Mouse (Mus musculus): ENCODE results near the gene Ccdc159.
A peak's percentile ranks its signal among the peaks of the same experiment; 100 is the strongest.

Ccdc159 gene

GRCm38 (mm10) chr9:21961366-21961980, 34.2 kb downstream of the Ccdc159 start:
- DNase-seq (ENCODE audit: low read depth, low spot score), result peak; percentile 57

GRCm38 (mm10) chr9:21962010-21962409, 34.7 kb downstream of the Ccdc159 start:
- DNase-seq (ENCODE audit: low read depth, low spot score), result no peak

GRCm38 (mm10) chr9:21962416-21963059, 35.3 kb downstream of the Ccdc159 start:
- DNase-seq (ENCODE audit: low read depth, low spot score), result peak; percentile 73

GRCm38 (mm10) chr9:21963417-21963816, 36.1 kb downstream of the Ccdc159 start, which contains the start of gene Epor:
Epor (minus strand) TSS chr9:21963506.
- DNase-seq (ENCODE audit: low read depth, low spot score), result no peak

- peak; percentile 57 for DNase-seq (ENCODE audit: low read depth, low spot score)
Observed at GRCm38 (mm10) chr9:21968883-21969282, 41.6 kb downstream of the Ccdc159 start.

- no peak for DNase-seq (ENCODE audit: low read depth, low spot score)
Observed at GRCm38 (mm10) chr9:21969304-21969703, 42.0 kb downstream of the Ccdc159 start.

- no peak for DNase-seq (ENCODE audit: low read depth, low spot score)
Observed at GRCm38 (mm10) chr9:21976626-21977175, 49.4 kb downstream of the Ccdc159 start.

GRCm38 (mm10) chr9:21977331-21977730, 50.1 kb downstream of the Ccdc159 start:
- no peak for DNase-seq (ENCODE audit: low read depth, low spot score)

- DNase-seq (ENCODE audit: low read depth, low spot score), result peak; percentile 52
Observed at GRCm38 (mm10) chr9:21977972-21978371, 50.7 kb downstream of the Ccdc159 start.

GRCm38 (mm10) chr9:21978398-21979128, 51.3 kb downstream of the Ccdc159 start:
- DNase-seq (ENCODE audit: low read depth, low spot score), result no peak

- DNase-seq (ENCODE audit: low read depth, low spot score), result no peak
Observed at GRCm38 (mm10) chr9:21983911-21984310, 56.6 kb downstream of the Ccdc159 start.

Data from A20 (cell line).